ENCODE assay signal across 8 mouse cellular contexts in the genomic region with DNA sequence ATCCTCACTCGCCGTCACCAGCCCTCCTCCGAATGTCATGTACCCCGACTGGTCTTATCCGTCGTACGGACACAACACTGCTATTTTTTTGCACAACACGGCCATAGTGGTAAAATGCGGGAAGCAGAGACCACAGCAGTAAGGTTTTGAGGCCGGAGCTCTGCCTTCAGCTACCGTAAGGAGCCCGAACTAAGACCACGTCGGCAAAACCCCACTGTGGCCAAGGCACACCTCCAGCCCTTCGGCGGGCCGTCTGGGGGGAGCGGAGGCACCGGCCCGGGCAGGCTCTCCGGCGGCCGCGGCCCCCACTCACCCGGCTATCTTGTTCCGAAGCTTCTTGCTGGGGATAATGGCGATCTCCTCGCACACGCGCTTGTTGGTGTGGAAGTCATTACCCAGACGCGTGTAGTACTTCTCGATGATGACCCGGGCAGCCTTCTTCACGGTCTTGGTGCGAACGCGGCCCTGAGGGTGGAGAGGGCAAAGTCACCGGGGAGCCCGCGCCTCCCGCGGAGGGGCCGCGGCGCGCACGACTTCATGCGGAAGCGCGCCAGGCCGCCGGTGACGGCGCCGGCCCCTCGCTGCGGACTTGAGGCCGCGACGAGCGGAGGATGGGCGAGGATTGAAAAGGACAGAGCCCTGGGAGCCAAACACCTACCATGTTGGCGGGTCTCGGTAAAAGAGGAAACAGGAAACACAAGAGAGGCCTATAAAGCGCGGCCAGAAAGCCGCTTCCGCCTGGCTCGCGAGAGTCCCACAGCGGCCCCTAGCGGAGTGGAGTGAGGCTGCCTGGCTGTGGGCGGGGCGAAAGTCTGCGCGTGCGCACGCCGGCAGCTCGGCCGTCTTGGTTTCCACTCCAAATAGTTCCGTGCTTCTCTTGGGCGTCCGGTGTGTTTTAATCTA. TPM values are rescaled to one million over a fixed set of nuclear protein-coding genes. Genes with fewer than 3 reads are reported as not detected.
DNase-seq lines count a peak whose midpoint lies in the region; ATAC-seq and TF ChIP-seq lines count a peak whose summit lies in the region.

Gene Rps17 (minus strand): TSS at position 711 of the 903 bp plus-strand sequence.

- no peaks in the 10 kb centered on the region for H3K9me3 ChIP-seq in embryonic facial prominence, embryonic 15.5 days (replicated peaks)
- H3K9me3 ChIP-seq in kidney, embryonic 14.5 days (ENCODE audit: control insufficient read depth, low read length), result no peaks in the 10 kb centered on the region
- H3K9me3 ChIP-seq in limb, embryonic 15.5 days, result no peaks in the 10 kb centered on the region

- peaks cover 38% of the 10 kb centered on the region for H3K36me3 ChIP-seq in embryonic facial prominence, embryonic 15.5 days
- H3K36me3 ChIP-seq in kidney, embryonic 14.5 days (ENCODE audit: control insufficient read depth, insufficient read depth, low read length), result peaks cover 41% of the 10 kb centered on the region
- H3K36me3 ChIP-seq in limb, embryonic 15.5 days, result peaks cover 36% of the 10 kb centered on the region

- peak within 1 kb of the TSS; percentile 78 for H3K4me3 ChIP-seq in bone marrow, adult 2 months (replicated peaks; ENCODE audit: control insufficient read depth, low read depth, low read length)
- H3K4me3 ChIP-seq in embryonic facial prominence, embryonic 15.5 days (replicated peaks), result peak within 1 kb of the TSS; percentile 70
- peak within 1 kb of the TSS; percentile 98 for H3K4me3 ChIP-seq in kidney, embryonic 14.5 days (ENCODE audit: low read length)
- H3K4me3 ChIP-seq in limb, embryonic 15.5 days, result peak within 1 kb of the TSS; percentile 88

- WGBS in bone marrow, adult 2 months, result under 1% methylated on average over 85 of the region's 85 CpGs
- WGBS in embryonic facial prominence, embryonic 15.5 days, result under 1% methylated on average over 85 of the region's 85 CpGs
- under 1% methylated on average over 85 of the region's 85 CpGs for WGBS in kidney, embryonic 14.5 days
- under 1% methylated on average over 85 of the region's 85 CpGs for WGBS in limb, embryonic 15.5 days

- no peaks in the 10 kb centered on the region for H3K27me3 ChIP-seq in embryonic facial prominence, embryonic 15.5 days
- no peaks in the 10 kb centered on the region for H3K27me3 ChIP-seq in kidney, embryonic 14.5 days (ENCODE audit: control insufficient read depth, insufficient read depth, low read length)
- H3K27me3 ChIP-seq in limb, embryonic 15.5 days, result no peaks in the 10 kb centered on the region

- peak; percentile 92 for ATAC-seq in embryonic facial prominence, embryonic 15.5 days (ENCODE audit: insufficient number of reproducible peaks, low FRiP score, low TSS enrichment, low read depth)
- peak; percentile 87 for ATAC-seq in kidney, embryonic 14.5 days (ENCODE audit: low FRiP score, low TSS enrichment)
- peak; percentile 81 for ATAC-seq in limb, embryonic 15.5 days (ENCODE audit: insufficient number of reproducible peaks, low FRiP score, low TSS enrichment, low read depth)

- H3K4me2 ChIP-seq in embryonic facial prominence, embryonic 15.5 days (replicated peaks), result peak within 1 kb of the TSS; percentile 85
- H3K4me2 ChIP-seq in kidney, embryonic 14.5 days (replicated peaks; ENCODE audit: low read depth, low read length), result peak within 1 kb of the TSS; percentile 95
- H3K4me2 ChIP-seq in limb, embryonic 15.5 days, result peak within 1 kb of the TSS; percentile 74

- H3K27ac ChIP-seq in bone marrow, adult 2 months (ENCODE audit: control insufficient read depth, insufficient read depth, low read depth, low read length, poor library complexity), result peak within 1 kb of the TSS; percentile 82
- peak within 1 kb of the TSS; percentile 83 for H3K27ac ChIP-seq in embryonic facial prominence, embryonic 15.5 days (replicated peaks)
- H3K27ac ChIP-seq in kidney, embryonic 14.5 days (ENCODE audit: low read depth, low read length), result peak within 1 kb of the TSS; percentile 83
- peak within 1 kb of the TSS; percentile 93 for H3K27ac ChIP-seq in limb, embryonic 15.5 days

- peak within 1 kb of the TSS; percentile 90 for H3K9ac ChIP-seq in embryonic facial prominence, embryonic 15.5 days
- peak within 1 kb of the TSS; percentile 99 for H3K9ac ChIP-seq in kidney, embryonic 14.5 days (ENCODE audit: low read depth, low read length)
- peak within 1 kb of the TSS; percentile 91 for H3K9ac ChIP-seq in limb, embryonic 15.5 days

- peak; percentile 96 for DNase-seq in 416B (ENCODE audit: low read depth)
- peak; percentile 90 to 96 for DNase-seq in heart, adult 9 months (ENCODE audit: low spot score in 2 of 2)
- DNase-seq in monocyte, adult 2 months (ENCODE audit: low read depth in 1 of 2, low spot score in 2 of 2), result peak; percentile 95 to 99
- peak; percentile 93 for DNase-seq in spleen, postnatal 36 days (ENCODE audit: low spot score in 2 of 2)

- TF ChIP-seq CTCF in bone marrow, adult 2 months (IDR thresholded peaks at IDR 0.05; ENCODE audit: control insufficient read depth, insufficient read depth, low read length), result peak; percentile 91

- TF ChIP-seq POLR2A in bone marrow, adult 2 months (IDR thresholded peaks at IDR 0.05; ENCODE audit: borderline replicate concordance, control insufficient read depth, low read depth, low read length), result peak; percentile 76; the same call in 1 of the 2 replicates

- no peaks in the 10 kb centered on the region; the same call in 1 of the 2 replicates for H3K4me1 ChIP-seq in bone marrow, adult 2 months (ENCODE audit: control insufficient read depth, insufficient read depth, low read length)
- H3K4me1 ChIP-seq in embryonic facial prominence, embryonic 15.5 days, result peaks cover 18% of the 10 kb centered on the region
- H3K4me1 ChIP-seq in kidney, embryonic 14.5 days (ENCODE audit: control insufficient read depth, insufficient read depth, low read length), result peaks cover 13% of the 10 kb centered on the region; the same call in 1 of the 2 replicates
- H3K4me1 ChIP-seq in limb, embryonic 15.5 days, result peaks cover 24% of the 10 kb centered on the region

RNA-seq across cellular contexts. Expression of gene Rps17, which starts in this region (rescaled TPM):
- 559 and 1,092 TPM in 2 replicates for polyA plus RNA-seq in bone marrow, adult 2 months (2011; ENCODE audit: insufficient read depth, insufficient read length, low replicate concordance, missing spikeins)
- polyA plus RNA-seq in embryonic facial prominence, embryonic 15.5 days (2015; fragmentation: Nextera tagmentation; extraction: Ambion mirVana), result 1,249 and 1,258 TPM in 2 replicates
- polyA plus RNA-seq in kidney, embryonic 14.5 days (2014; fragmentation: Nextera tagmentation; extraction: Ambion mirVana), result 1,503 and 2,103 TPM in 2 replicates
- 1,077 and 1,280 TPM in 2 replicates for polyA plus RNA-seq in limb, embryonic 15.5 days (2015; fragmentation: Nextera tagmentation; extraction: Ambion mirVana)

Comparison
In these comparisons a context has a peak if more than half of its experiments do, and no peak if none do; other contexts are left out.
1. Peak in every context shown above with its lines: DNase-seq, ATAC-seq, H3K4me3 ChIP-seq and H3K27ac ChIP-seq.